8 mouse cellular contexts compared by ENCODE assay signal in genomic region chr4:155803340-155804041, GRCm38 (mm10). TPM values are rescaled to one million over a fixed set of nuclear protein-coding genes. Genes with fewer than 3 reads are reported as not detected.
DNase-seq lines count a peak whose midpoint lies in the region; ATAC-seq and TF ChIP-seq lines count a peak whose summit lies in the region.

No protein-coding gene starts in this region.

- peak; percentile 89 for DNase-seq in 3134 (ENCODE audit: extremely low read depth, insufficient read length, low spot score)
- peak; percentile 96 to 97 for DNase-seq in adrenal gland, postnatal 36 days
- DNase-seq in heart, adult 8-10 months (ENCODE audit: low spot score): peak; percentile 94
- peak; percentile 95 for DNase-seq in kidney, adult 9 months
- DNase-seq in limb, embryonic 14.5 days (ENCODE audit: low spot score): peak; percentile 95
- peak; percentile 97 for DNase-seq in midbrain, postnatal 0 days (ENCODE audit: low spot score)
- peak; percentile 94 to 96 for DNase-seq in spleen, postnatal 14 days (ENCODE audit: low spot score in 2 of 2)

- peak overlapping the region; percentile 89 for H3K4me3 ChIP-seq in embryonic facial prominence, embryonic 13.5 days
- peak overlapping the region; percentile 96 for H3K4me3 ChIP-seq in limb, embryonic 14.5 days (replicated peaks; ENCODE audit: low read length)
- H3K4me3 ChIP-seq in midbrain, postnatal 0 days (ENCODE audit: low read depth, low read length): peak overlapping the region; percentile 61

- H3K4me1 ChIP-seq in embryonic facial prominence, embryonic 13.5 days: peaks cover 17% of the 10 kb centered on the region
- peaks cover 6% of the 10 kb centered on the region for H3K4me1 ChIP-seq in limb, embryonic 14.5 days (ENCODE audit: control insufficient read depth, insufficient read depth, low read length)
- peaks cover 7% of the 10 kb centered on the region; the same call in 1 of the 2 replicates for H3K4me1 ChIP-seq in midbrain, postnatal 0 days (ENCODE audit: insufficient read depth, low read length)

- H3K9ac ChIP-seq in embryonic facial prominence, embryonic 13.5 days: peak overlapping the region; percentile 93
- peak overlapping the region; percentile 83 for H3K9ac ChIP-seq in limb, embryonic 14.5 days (ENCODE audit: low read depth, low read length, severe bottlenecking)
- H3K9ac ChIP-seq in midbrain, postnatal 0 days (replicated peaks; ENCODE audit: low read length, poor library complexity, severe bottlenecking): peak overlapping the region; percentile 89

- H3K36me3 ChIP-seq in embryonic facial prominence, embryonic 13.5 days: peaks cover 34% of the 10 kb centered on the region
- peaks cover 25% of the 10 kb centered on the region for H3K36me3 ChIP-seq in limb, embryonic 14.5 days (ENCODE audit: control insufficient read depth, insufficient read depth, low read length)
- H3K36me3 ChIP-seq in midbrain, postnatal 0 days (ENCODE audit: insufficient read depth, low read length): peaks cover 15% of the 10 kb centered on the region

- no peaks in the 10 kb centered on the region; the same call in 1 of the 2 replicates for H3K27me3 ChIP-seq in embryonic facial prominence, embryonic 13.5 days
- no peaks in the 10 kb centered on the region for H3K27me3 ChIP-seq in limb, embryonic 14.5 days (ENCODE audit: control insufficient read depth, insufficient read depth, low read length)
- H3K27me3 ChIP-seq in midbrain, postnatal 0 days (ENCODE audit: insufficient read depth, low read length): no peaks in the 10 kb centered on the region

- WGBS in embryonic facial prominence, embryonic 13.5 days: under 1% methylated on average over 58 of the region's 58 CpGs
- under 1% methylated on average over 53 of the region's 58 CpGs for WGBS in limb, embryonic 14.5 days
- under 1% methylated on average over 58 of the region's 58 CpGs for WGBS in midbrain, postnatal 0 days

- 0 out of 2 replicates have a peak, but pooled peaks have one; percentile 6 for TF ChIP-seq CTCF in midbrain, postnatal 0 days (IDR thresholded peaks at IDR 0.05)

- ATAC-seq in embryonic facial prominence, embryonic 13.5 days (ENCODE audit: insufficient number of reproducible peaks, insufficient read depth, low FRiP score, low TSS enrichment, low read depth): peak; percentile 96
- ATAC-seq in limb, embryonic 14.5 days (ENCODE audit: low FRiP score, low read depth): peak; percentile 98
- ATAC-seq in midbrain, postnatal 0 days (ENCODE audit: low FRiP score): peak; percentile 98

- peak overlapping the region; percentile 77 for H3K4me2 ChIP-seq in embryonic facial prominence, embryonic 13.5 days
- H3K4me2 ChIP-seq in limb, embryonic 14.5 days (replicated peaks; ENCODE audit: low read depth, low read length, severe bottlenecking): peak overlapping the region; percentile 71
- peak overlapping the region; percentile 57 for H3K4me2 ChIP-seq in midbrain, postnatal 0 days (ENCODE audit: low read depth, low read length, poor library complexity, severe bottlenecking)

- H3K27ac ChIP-seq in embryonic facial prominence, embryonic 13.5 days: peak overlapping the region; percentile 69
- H3K27ac ChIP-seq in limb, embryonic 14.5 days (replicated peaks; ENCODE audit: low read depth, low read length): peak overlapping the region; percentile 52; the same call in 1 of the 2 replicates
- H3K27ac ChIP-seq in midbrain, postnatal 0 days (ENCODE audit: low read depth, low read length): peak overlapping the region; percentile 77

- no peaks in the 10 kb centered on the region for H3K9me3 ChIP-seq in embryonic facial prominence, embryonic 13.5 days
- no peaks in the 10 kb centered on the region for H3K9me3 ChIP-seq in limb, embryonic 14.5 days (ENCODE audit: control insufficient read depth, low read length)
- no peaks in the 10 kb centered on the region for H3K9me3 ChIP-seq in midbrain, postnatal 0 days (ENCODE audit: low read length)

- TF ChIP-seq POLR2A in limb, embryonic 14.5 days (IDR thresholded peaks at IDR 0.05; ENCODE audit: borderline replicate concordance, extremely low read depth, insufficient read depth, insufficient read length): 0 out of 2 replicates have a peak, but pooled peaks have one; percentile 71

RNA-seq across cellular contexts. Expression of gene Mrpl20, which starts 0.8 kb away (rescaled TPM):
- total RNA-seq in adrenal gland, postnatal 36 days (2021): 100 to 1,000 TPM; 133 to 141 TPM
- polyA plus RNA-seq in embryonic facial prominence, embryonic 13.5 days (2015; fragmentation: Nextera tagmentation; extraction: Ambion mirVana): 195 and 229 TPM in 2 replicates
- 10 to 100 TPM; 78.5 to 86.8 (median 80.6) TPM for total RNA-seq in heart, adult 8-10 months (2022)
- polyA plus RNA-seq in limb, embryonic 14.5 days (2012; rRNA removed): 72.2 and 97.5 TPM in 2 replicates
- polyA plus RNA-seq in limb, embryonic 14.5 days (2014; fragmentation: Nextera tagmentation; extraction: Ambion mirVana): 199 and 215 TPM in 2 replicates
- total RNA-seq in midbrain, postnatal 0 days (2014; rRNA removed): 111 and 123 TPM in 2 replicates
- 279 and 316 TPM in 2 replicates for polyA plus RNA-seq in midbrain, postnatal 0 days (2015; fragmentation: Nextera tagmentation; extraction: Ambion mirVana)

RNA-seq across cellular contexts. Expression of gene Ccnl2, which starts 8.8 kb away (rescaled TPM):
- total RNA-seq in adrenal gland, postnatal 36 days (2021): 100 to 1,000 TPM in 1 of 2 experiments, 10 to 100 TPM in 1; 86.3 to 122 TPM
- 217 and 248 TPM in 2 replicates for polyA plus RNA-seq in embryonic facial prominence, embryonic 13.5 days (2015; fragmentation: Nextera tagmentation; extraction: Ambion mirVana)
- total RNA-seq in heart, adult 8-10 months (2022): 10 to 100 TPM; 20.3 to 30.7 (median 26.2) TPM
- 273 and 304 TPM in 2 replicates for polyA plus RNA-seq in limb, embryonic 14.5 days (2012; rRNA removed)
- 190 and 199 TPM in 2 replicates for polyA plus RNA-seq in limb, embryonic 14.5 days (2014; fragmentation: Nextera tagmentation; extraction: Ambion mirVana)
- total RNA-seq in midbrain, postnatal 0 days (2014; rRNA removed): 66.3 and 112 TPM in 2 replicates
- 78.6 and 88.8 TPM in 2 replicates for polyA plus RNA-seq in midbrain, postnatal 0 days (2015; fragmentation: Nextera tagmentation; extraction: Ambion mirVana)

RNA-seq across cellular contexts. Expression of gene Ankrd65, which starts 13.3 kb away (rescaled TPM):
- not detected for total RNA-seq in adrenal gland, postnatal 36 days (2021)
- 0.24 TPM in 1 of 2 replicates, not detected in the other for polyA plus RNA-seq in embryonic facial prominence, embryonic 13.5 days (2015; fragmentation: Nextera tagmentation; extraction: Ambion mirVana)
- total RNA-seq in heart, adult 8-10 months (2022): not detected
- polyA plus RNA-seq in limb, embryonic 14.5 days (2012; rRNA removed): 0.23 TPM in 1 of 2 replicates, not detected in the other
- not detected in 2 replicates for polyA plus RNA-seq in limb, embryonic 14.5 days (2014; fragmentation: Nextera tagmentation; extraction: Ambion mirVana)
- total RNA-seq in midbrain, postnatal 0 days (2014; rRNA removed): not detected in 2 replicates
- not detected in 2 replicates for polyA plus RNA-seq in midbrain, postnatal 0 days (2015; fragmentation: Nextera tagmentation; extraction: Ambion mirVana)

RNA-seq across cellular contexts. Expression of gene Tmem88b, which starts 17.8 kb away (rescaled TPM):
- under 1 TPM; 0.30 to 0.56 TPM for total RNA-seq in adrenal gland, postnatal 36 days (2021)
- polyA plus RNA-seq in embryonic facial prominence, embryonic 13.5 days (2015; fragmentation: Nextera tagmentation; extraction: Ambion mirVana): 0.67 and 0.74 TPM in 2 replicates
- 1 to 10 TPM in 1 of 4 experiments, under 1 TPM in 3; 0.66 to 1.1 (median 0.81) TPM for total RNA-seq in heart, adult 8-10 months (2022)
- 2.0 and 2.6 TPM in 2 replicates for polyA plus RNA-seq in limb, embryonic 14.5 days (2012; rRNA removed)
- 0.48 and 0.67 TPM in 2 replicates for polyA plus RNA-seq in limb, embryonic 14.5 days (2014; fragmentation: Nextera tagmentation; extraction: Ambion mirVana)
- 0.66 and 1.6 TPM in 2 replicates for total RNA-seq in midbrain, postnatal 0 days (2014; rRNA removed)
- 0.56 and 0.65 TPM in 2 replicates for polyA plus RNA-seq in midbrain, postnatal 0 days (2015; fragmentation: Nextera tagmentation; extraction: Ambion mirVana)

RNA-seq across cellular contexts. Expression of gene Aurkaip1, which starts 27.6 kb away (rescaled TPM):
- 100 to 1,000 TPM; 140 to 170 TPM for total RNA-seq in adrenal gland, postnatal 36 days (2021)
- polyA plus RNA-seq in embryonic facial prominence, embryonic 13.5 days (2015; fragmentation: Nextera tagmentation; extraction: Ambion mirVana): 131 and 150 TPM in 2 replicates
- 100 to 1,000 TPM; 112 to 128 (median 117) TPM for total RNA-seq in heart, adult 8-10 months (2022)
- polyA plus RNA-seq in limb, embryonic 14.5 days (2012; rRNA removed): 112 and 114 TPM in 2 replicates
- polyA plus RNA-seq in limb, embryonic 14.5 days (2014; fragmentation: Nextera tagmentation; extraction: Ambion mirVana): 126 and 129 TPM in 2 replicates
- 90.9 and 102 TPM in 2 replicates for total RNA-seq in midbrain, postnatal 0 days (2014; rRNA removed)
- 155 and 158 TPM in 2 replicates for polyA plus RNA-seq in midbrain, postnatal 0 days (2015; fragmentation: Nextera tagmentation; extraction: Ambion mirVana)

Comparison
In these comparisons a context has a peak if more than half of its experiments do, and no peak if none do; other contexts are left out.
1. Peak in every context shown above with its lines: DNase-seq, ATAC-seq, H3K4me3 ChIP-seq and H3K27ac ChIP-seq.